Mouse (Mus musculus) left cerebral cortex, postnatal 25 days (tissue): ENCODE measurements around the gene Tmem159. TPM values are rescaled to one million over a fixed set of nuclear protein-coding genes. Genes with fewer than 3 reads are reported as not detected.

Experiments
- DNase-seq, 2 experiments: peaks; one replicate each; pipeline ENCODE4 v3.0.0; 2022; ENCODE audit warnings: low spot score in 2 of 2, mixed read lengths in 1 of 2
- intact Hi-C: fragments of 180-260 bp; cut with DNase I; formaldehyde crosslinking; loops from one replicate; pipeline ENCODE4 v1.15.1; 2025
- total RNA-seq, 2 experiments: library from RNA; stranded (reverse); gene quantifications; 2 replicates each; pipeline ENCODE4 v1.2.3; 2021

Gene Tmem159
- total RNA-seq, 2 experiments from 2014 or later = 11.4 to 12.6 TPM

DNA sequence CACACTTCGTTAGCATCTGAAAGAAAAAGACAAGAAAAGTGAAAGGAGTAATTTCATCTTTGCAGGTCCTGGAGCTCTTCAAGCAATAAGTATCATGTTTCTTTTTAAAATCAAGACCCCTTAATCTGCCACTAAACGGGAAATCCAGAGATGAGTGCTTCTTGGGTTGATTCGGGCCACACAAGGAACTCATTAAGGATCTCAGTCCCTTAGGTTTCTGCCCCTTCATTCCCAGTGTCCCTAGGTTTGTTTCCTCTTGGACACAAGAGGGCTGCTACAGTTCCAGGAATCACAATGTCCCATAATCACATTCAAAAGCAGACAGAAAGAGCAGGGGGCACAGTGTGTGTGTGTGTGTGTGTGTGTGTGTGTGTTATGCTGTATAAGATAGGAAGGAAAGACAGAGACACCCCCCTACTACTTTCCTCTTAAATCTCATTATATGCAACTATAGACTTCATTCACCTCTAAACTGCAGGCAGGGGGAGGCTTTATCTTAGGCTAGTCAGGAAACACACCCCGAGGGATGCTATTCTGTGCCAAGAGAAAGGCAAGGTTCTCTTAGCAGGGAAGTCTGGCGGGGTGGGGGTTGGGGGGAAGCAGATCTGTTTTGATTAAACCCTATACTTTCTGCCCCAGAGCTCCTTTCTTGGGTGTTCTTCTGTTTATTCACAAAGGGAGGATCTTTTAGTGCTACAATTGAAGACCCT, 25.0 kb downstream of the Tmem159 start:
- no peak for DNase-seq
- intact Hi-C loops = loop anchor here (10.0 kb wide), 1 partner anchor 508 kb away; the partner anchor contains the start of gene Uqcrc2

DNA sequence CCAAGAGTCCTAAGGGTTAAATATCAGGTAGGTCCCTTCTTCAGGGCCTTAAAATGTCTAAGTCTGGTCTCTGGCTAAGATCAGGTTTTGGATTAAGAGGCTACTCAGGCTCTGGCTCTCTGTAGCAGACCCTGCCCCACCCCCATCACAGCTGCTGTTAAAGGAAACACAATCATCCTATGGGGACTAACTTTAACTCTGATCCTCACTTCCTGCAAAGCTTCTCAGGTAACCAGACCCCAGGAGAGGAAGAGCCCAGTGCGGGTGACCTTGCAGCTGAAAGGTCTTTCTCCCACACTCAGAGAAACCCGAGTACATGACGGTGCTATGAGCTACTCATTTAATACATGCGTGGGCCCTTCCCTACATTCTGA, 25.5 kb downstream of the Tmem159 start:
- intact Hi-C loops = loop anchor here (10.0 kb wide), 1 partner anchor 507 kb away; the partner anchor contains the start of gene Uqcrc2
- DNase-seq = no peak

DNA sequence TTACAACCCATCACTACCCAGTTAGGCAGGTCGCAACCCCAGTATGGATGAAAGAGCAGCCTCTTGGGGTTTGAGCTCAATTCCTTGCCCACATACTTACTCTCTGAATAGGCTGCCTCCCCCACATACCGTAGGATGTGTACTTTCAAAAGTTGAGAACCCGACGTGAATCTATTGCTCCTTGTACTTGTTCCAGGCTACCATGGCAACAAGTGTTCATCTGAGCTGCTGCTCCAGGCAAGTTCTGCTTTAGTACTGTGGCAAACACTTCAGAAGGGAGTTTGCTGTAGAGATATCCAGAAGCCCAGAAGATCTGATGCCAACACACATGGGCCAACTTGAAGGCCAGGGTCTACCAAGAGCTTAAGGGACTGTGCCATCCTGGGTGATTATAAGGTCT, 26.8 kb downstream of the Tmem159 start:
- peak; percentile 52 to 67 for DNase-seq
- intact Hi-C loops = loop anchor here (10.0 kb wide), 1 partner anchor 506 kb away; the partner anchor contains the start of gene Uqcrc2

DNA sequence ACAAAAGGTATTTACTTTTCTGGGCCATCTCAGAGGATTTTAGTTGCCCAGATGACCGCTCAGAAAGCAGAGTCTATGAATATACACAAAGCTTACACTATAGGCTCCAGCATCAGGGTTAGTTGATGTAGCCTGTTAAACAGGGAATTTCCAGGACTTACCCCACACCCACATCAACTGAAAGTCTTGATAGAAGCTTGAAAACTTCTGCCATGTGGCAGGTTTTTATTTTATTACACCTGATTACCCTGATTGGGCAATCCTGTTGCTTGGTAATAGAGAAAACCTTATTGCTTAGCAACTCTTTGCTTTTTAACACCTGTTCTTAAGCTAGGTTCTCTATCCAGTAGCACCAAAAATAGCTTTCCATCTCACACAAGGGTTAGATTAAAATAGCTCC, 40.6 kb downstream of the Tmem159 start:
- intact Hi-C loops = no loop called here
- no peak for DNase-seq

DNA sequence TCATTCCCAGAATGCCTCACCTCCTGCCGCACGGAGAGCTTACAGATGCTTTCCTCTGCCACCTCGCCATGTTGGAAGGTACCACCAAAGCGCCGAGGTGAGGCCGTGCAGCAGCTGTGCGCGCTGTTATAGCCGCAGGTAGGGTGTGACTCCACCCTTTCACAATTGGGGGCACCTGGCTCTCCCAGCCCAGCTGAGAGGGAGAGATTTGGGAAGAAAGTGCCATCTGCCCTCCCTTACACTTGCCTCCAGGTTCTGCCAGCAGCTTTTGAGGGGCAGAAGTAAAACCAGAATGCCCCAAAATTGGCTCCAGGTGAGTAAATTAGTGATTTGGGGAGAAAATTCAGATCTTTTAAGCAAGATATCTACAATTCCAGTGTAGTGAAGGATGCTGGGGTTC, 43.0 kb downstream of the Tmem159 start, which contains the start of gene Zp2:
Zp2 (minus strand) TSS at position 101 of the 400 bp plus-strand sequence.
- no peak for DNase-seq

DNA sequence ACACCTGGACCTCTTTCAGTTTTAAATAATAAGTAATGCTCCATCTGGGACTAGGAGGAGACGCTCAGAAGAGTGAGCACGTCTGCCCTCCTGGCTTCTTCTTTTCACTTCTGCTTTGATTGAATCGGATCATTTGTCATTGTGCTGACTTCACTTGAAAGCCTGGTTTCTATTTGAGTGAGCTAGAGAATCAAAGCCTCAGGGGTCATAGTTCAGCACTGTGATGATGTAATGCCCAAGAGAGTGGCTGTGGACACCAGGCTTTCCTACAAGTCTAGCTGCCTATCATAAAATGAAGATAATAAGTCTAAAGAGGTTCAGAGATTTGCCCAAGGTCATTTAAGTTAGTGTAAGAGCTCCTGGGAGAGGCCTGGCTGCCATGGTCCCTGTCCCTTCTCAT, 48.1 kb downstream of the Tmem159 start:
- no peak for DNase-seq
- intact Hi-C loops = no loop called here

More for the DNA sequence above, 43.0 kb downstream of the Tmem159 start, which contains the start of gene Zp2:
- intact Hi-C loops = no loop called here

DNA sequence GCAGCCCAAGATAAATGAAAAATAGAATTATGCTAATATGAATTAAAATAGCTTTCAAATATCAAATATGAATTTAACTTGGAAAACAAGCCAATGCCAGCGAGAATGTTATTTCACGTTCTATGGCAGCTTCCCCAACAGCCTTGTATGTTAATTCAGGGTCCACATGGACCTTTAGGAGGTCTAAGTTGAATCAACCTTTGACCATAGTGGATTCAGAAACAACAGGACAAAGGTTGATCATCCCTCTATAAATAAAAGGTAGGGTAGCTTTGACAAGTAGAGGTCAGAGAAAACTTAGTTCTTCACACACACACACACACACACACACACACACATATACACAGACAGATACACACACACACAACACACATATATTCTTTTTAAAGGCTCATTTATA, 48.7 kb downstream of the Tmem159 start:
- intact Hi-C loops = no loop called here
- DNase-seq = no peak

DNA sequence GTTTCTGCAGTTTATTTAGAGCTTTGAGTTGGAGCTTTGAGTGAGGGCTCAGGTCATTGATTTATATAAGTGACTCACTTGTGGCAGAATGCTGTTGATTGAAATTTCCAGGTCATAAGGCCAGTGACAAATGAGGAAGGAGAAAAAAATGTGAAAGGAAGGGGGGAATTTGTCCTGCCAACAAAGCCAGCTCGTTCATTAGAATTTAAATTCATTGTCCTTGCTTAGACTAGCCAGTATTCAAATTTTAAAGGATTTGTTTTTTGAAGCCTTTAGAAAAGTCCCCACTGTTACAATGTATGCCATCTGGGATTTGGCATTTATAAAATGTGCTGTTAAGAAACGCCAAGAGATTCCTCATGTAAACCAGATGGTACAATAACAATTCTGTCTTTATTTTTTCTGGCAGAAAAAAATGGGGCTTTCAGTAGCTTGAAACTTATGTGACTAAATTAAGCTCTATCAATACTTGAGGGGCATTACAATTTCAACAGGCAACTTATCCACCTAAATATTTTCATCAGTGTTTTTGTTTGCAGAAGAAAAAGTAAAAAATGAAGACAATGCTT, 54.8 kb downstream of the Tmem159 start:
- intact Hi-C loops = no loop called here
- peak in 1 of 2 experiments; percentile 79 for DNase-seq

DNA sequence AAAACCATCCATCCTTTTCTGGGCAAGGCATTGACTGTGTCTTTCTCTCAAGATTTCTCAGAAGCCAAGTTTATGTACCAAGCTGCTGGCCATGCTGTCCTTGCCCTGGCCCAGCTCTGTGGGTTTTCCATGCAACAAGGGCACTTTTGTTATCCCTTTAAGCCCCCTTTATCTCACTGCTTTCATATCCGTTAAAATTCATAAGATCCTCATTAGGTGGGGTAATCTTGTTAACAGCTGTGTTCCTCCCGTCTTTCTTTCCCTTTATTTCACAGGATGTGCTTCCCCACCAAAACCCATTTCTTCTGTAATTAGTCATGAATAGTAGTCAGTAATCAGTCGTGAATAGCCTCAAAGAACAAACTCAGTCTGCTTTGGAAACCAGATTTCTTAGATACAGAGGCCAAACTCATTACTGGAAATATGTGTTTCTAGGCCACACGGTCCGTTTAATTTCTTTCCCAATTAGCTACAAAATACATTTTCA, 55.5 kb downstream of the Tmem159 start:
- intact Hi-C loops = no loop called here
- DNase-seq = no peak

DNA sequence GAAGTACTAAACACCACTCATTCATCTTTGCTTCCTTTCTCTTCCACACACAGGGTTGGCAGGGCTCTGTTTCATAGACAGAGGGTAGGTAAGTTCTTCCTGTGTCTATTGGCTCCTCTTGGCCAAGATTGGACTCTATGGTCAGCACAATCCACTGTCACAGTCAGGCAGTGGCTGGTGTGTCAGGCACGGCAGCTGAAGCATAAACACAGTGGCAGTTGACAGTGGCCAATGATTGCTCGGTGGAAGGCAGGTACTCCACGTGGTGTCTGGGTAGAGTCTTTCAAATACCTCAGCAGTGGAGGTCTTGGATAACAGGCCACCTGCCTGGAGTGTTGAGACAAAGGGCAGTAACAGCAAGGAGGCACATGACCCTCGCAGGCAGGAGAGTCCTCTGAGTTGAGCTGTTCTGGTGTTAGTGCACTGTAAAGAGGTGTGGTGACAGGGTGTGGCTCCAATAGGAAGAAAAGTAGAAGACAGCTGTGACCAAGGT, 56.0 kb downstream of the Tmem159 start:
- DNase-seq = no peak
- intact Hi-C loops = no loop called here

DNA sequence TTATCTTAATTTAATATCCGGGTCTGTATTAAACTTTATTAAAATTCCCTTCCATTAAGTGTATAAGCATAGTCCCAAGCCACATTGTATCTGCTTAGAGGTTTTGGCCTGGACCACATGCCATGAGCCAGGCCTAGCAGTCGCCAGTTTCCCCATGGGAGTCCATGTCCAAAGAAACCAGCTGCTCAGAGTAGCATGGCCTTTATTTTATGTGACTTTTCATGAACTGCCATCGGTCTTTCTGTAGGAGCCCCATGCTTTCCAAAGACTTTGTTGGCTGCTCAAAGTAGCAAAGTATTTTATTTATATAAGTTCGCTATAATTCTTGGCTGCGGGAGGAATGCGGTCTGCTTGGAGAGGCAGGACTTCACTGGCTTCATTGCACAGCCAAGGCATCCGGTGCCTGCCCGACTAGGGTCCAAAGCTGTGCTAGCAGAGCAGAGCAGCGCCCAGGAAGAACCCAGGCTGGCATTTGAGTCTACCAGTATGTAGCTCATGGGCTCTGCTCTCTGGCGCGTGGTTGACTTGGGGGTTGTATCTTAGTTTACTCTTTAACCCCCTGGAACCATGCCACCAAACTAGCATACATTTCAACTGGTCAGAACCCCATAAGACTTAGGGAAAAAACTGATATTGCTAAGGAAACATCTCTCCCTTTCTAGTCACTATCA, 61.6 kb downstream of the Tmem159 start:
- intact Hi-C loops = no loop called here
- no peak for DNase-seq

Other genes with a start within 250 kb of the Tmem159 start
- 10 to 100 TPM; 11.6 to 12.1 TPM for gene Lyrm1, start 206.5 kb upstream of the Tmem159 start, total RNA-seq
- gene Dcun1d3, start 206.1 kb upstream of the Tmem159 start, total RNA-seq = 10 to 100 TPM; 29.8 to 35.6 TPM
- under 1 TPM; 0.09 to 0.14 TPM for gene Dnah3, start 7.1 kb upstream of the Tmem159 start, total RNA-seq
- not detected for gene Zp2, start 42.9 kb downstream of the Tmem159 start, total RNA-seq
- gene Anks4b, start 71.5 kb downstream of the Tmem159 start, total RNA-seq = under 1 TPM; 0.21 to 0.34 TPM
- gene Crym, start 99.8 kb downstream of the Tmem159 start, total RNA-seq = 100 to 1,000 TPM in 1 of 2 experiments, 10 to 100 TPM in 1; 93.0 to 101 TPM
- not detected for gene Abca14, start 101.6 kb downstream of the Tmem159 start, total RNA-seq
- not detected for gene Abca15, start 226.3 kb downstream of the Tmem159 start, total RNA-seq